Mouse (Mus musculus) myocyte (in vitro differentiated cells): ENCODE results near the gene Olfr279.

Experiments
- CEBPB ChIP-seq: IDR thresholded peaks from 2 replicates; pipeline ENCODE4 v1.6.1; 2011; ENCODE audit warnings: mild to moderate bottlenecking, moderate library complexity; ENCODE audit not compliant: poor library complexity, insufficient read depth, severe bottlenecking
- POLR2A ChIP-seq: IDR thresholded peaks from one replicate; pipeline ENCODE4 v1.6.1; 2011; ENCODE audit warnings: low read depth, mild to moderate bottlenecking, control low read depth, moderate library complexity; ENCODE audit not compliant: insufficient read length
- USF1 ChIP-seq: IDR thresholded peaks from one replicate; pipeline ENCODE4 v1.6.1; 2011; ENCODE audit warnings: low read depth, mild to moderate bottlenecking, control low read depth, moderate library complexity

DNA sequence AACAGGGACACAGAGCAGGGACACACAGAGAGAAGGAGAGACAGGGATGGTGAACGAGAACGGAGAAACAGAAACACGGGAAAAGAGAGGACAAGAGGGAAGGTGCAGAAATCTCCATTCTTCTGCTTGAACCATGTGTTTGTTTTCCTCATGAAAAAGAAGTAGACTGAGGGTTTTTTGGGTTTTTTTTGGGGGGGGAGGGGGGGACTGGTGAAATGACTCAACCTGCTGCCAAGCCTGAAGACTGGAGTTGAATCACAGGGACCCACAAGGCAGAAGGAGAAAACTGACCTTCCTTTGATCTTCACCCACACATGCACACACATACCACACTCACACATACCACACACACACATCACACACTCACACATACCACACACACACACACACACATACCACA, 11.1 kb downstream of the Olfr279 start:
- TF ChIP-seq CEBPB, result no peak
- TF ChIP-seq USF1, result no peak
- no peak for TF ChIP-seq POLR2A
